Mouse (Mus musculus) frontal cortex, postnatal 25 days (tissue): ENCODE measurements around the gene Scamp1.

Source experiments
- DNase-seq, 2 experiments: peaks; one replicate each; pipeline ENCODE4 v3.0.0; 2022; ENCODE audit warnings: low spot score in 2 of 2

The Scamp1 gene

DNA sequence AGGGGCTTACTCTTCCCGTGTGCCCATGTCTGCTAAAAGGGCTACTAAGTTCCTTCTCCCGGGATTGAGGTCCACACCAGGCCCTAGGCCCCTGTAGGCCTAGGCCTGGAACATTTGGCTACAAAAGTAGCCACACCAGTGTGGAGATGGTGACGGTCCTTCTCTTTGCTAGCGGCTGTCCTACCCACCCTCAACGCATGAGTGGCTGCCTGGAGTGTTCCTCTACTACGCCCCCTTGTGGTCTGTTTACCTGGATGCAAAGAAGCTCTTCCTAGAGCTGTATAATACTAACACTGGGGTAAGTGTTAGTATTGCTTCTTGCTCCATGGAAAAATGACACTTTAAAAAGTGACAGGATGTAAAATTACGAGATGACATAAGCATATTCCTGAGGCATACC is 108.5 kb downstream of the Scamp1 start:
- no peak for DNase-seq

DNA sequence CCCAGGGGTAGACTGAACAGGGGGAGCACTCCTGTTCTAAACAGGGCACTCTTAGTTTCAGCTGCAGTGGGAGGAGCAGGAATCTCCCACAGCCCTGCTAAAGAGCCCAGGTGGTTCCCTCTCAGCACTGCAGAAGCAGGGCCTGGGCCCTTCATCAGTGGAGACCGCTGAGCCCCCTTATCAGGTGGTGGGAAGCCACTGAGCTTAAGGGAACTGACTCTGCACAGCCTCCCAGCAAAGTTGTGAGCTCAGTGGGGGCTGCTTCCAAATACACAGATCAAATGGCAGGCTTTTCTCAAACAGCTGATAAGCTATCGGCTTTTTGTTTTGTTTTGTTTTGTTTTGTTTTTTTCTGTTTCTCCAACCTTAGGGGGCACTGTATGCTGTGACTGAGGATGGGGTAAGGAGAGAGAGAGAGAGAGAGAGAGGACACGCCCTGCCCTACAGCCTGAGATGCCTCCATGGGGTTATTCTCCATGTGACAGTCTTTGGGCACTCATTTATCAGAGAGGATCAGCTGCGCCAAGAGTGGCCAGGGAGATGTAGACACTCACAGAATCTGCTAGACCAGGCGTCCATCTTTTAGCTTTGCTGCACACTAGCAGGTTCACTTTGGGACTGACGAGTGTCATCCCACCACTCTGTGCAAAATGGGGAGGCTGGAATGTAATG is 110.1 kb downstream of the Scamp1 start:
- no peak for DNase-seq

DNA sequence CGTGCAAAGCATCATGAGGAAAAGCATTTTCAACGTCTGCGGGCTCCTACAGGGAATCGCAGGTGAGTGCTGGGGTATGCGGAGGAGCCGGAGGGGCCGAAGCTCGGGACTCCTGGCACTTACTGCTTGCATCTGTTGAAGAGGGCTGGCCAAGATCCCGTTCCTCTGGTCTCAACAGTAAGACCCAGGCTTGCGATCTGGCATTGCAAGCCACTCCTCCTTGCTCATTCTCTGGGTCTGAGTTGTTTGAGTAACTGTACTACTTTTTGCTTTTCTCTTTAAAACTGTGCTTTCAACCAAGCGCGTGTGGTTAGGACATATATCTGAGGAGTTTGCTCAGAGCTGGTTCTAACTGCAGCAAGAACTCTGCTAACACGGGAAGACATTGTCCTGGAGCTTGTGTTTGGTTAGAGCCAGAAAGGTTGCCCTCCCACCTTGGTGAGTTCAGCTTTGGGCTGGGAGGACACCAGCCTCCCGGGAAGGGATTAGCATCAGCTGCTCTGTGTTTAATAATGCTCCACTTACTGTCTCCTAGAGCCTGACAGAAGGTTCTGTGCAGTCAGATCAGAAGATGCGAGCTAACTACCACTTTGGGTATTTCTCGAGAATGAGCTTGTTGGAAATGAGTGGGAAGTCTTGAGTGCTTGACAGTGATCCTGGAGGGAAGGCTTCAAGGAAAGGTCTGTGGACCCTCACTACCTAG is 110.9 kb downstream of the Scamp1 start:
- DNase-seq, result no peak

DNA sequence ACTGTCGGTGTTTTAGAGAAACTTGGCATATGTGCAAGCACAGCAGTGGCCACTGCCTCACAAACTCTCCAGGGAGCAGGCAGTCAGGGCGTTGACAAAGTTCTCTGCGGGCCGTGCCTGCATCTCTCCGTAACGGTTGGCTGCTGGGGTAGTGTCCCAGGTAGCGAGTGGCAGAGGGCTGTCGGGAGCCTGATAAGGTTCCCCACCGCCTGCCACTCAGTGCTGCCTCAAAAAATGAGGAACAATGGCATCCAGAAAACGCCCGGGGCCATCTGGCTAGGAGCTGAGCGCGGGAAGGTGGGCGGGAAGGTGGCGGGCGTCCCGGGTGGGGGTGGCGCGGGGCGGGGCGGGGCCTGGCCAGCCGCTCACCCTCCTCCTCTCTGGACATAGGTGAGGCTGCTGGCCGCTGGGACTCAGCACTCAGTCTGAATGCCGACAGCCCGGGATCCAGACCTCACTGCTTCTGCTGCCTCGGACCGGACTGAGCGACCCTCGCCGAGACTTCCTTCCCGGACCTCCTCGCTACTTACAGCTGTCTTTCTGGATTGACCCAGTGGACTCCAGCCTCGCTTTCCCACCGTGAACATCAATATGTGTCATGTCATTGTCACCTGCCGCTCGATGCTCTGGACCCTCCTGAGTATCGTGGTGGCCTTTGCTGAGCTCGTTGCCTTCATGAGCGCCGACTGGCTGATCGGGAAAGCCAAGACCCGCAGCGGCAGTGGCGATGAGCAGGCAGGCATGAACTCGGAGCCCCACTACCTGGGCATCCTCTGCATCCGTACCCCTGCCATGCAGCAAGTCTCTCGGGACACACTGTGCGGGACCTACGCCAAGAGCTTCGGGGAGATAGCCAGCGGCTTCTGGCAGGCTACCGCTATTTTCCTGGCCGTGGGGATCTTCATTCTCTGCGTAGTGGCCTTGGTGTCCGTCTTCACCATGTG is 111.8 kb downstream of the Scamp1 start:
- peak in 1 of 2 experiments; percentile 20 for DNase-seq

DNA sequence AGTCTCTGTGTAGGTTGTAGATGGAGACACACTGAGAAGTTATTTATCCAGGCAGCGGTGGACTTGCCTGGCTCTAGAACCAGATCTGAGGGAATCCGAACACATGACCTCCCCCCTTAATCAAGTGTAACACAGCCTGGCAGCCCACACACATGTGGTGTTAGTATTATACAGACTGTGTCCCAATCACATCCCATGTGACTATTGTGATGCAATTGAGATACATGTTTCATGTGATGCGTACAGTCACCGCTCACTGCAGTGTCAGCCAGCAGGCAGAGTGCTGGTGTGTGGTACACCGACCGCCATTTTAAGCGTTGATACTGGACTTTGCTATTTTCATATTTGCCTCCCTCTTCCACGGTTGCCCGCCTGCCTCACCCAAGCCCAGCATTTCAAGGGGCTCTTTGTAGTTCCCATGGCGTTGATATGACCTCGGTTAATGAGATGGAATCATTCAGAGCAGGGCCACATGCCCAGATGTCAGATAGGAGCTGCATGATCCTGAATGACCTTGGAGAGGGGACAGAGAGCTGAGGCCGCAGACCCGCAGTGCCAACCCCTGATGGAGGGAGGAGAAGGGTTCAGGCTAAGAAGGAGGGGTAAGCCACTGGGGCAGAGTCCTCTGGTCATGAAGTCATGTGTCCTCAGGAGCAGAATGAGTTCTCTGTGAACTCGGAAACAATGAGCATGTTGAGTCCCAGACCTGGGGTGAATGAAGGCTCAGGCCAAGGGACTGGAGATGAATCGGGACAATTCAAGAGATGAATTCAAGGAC is 112.9 kb downstream of the Scamp1 start:
- no peak for DNase-seq

DNA sequence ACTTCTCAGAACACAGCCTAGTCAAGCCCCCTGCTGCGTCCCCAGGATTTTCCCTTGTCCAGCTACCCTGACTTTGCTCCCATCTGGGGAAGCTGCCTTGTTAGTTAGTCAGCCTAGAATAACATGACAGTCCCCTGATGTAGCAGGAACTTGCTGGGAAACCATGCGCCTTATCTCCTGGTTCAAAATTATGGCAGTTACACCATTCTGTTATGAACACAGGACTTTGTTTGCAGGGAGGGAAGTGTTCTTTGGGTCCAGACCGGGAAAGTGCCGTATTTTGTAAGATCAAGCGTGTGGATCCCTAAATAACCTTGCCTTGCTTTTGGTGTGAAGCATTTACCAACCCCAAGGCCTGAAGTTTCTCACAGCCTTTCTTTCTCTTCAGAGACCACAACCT is 114.0 kb downstream of the Scamp1 start:
- DNase-seq, result no peak

DNA sequence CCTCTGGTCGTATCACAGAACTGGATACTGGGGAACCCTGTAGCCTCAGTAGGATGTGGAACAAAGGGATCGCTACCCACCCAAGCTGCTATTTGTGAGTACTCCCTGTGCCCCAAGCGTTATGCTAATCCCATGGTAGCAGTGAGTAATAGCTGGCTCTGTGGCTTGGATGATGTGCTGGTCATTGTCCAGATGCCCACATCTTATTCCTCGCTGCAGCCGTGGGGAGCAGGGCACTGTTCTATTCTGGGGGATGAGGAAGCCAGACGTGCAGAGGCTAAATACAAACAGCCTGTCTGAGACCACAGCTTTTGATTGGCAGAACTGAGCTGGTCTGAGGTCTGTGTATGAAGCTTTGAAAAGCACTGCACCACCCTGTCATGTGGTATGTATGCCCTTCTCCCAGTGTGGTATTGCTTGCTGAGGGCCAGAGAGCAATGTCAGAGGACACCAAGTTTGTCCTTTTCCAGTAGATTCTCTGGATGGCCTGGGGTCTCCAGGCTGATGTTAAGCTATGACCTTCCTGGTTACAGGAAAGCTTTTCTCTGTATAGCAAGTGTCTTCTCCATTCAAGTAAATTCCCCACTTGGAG is 116.2 kb downstream of the Scamp1 start:
- DNase-seq, result no peak

DNA sequence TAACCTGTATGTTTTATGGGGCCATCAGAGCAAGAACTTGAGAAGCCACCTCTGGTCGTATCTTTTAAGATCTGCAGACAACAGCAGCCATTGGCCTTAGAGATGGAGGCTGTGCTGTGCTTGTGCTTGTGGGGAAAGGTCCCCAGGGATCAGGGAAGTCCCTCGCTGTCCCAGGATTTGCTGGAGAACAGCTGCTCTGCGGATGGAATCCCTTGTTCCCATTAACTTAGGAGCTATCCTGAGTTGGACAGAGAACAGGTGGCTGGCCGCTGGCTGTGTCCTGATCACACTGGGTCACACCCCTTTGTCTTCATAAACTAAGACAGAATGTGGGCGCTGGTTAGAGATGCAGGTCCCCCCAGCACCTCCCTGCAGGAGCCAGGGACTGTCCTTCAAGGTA is 117.3 kb downstream of the Scamp1 start:
- DNase-seq, result no peak

DNA sequence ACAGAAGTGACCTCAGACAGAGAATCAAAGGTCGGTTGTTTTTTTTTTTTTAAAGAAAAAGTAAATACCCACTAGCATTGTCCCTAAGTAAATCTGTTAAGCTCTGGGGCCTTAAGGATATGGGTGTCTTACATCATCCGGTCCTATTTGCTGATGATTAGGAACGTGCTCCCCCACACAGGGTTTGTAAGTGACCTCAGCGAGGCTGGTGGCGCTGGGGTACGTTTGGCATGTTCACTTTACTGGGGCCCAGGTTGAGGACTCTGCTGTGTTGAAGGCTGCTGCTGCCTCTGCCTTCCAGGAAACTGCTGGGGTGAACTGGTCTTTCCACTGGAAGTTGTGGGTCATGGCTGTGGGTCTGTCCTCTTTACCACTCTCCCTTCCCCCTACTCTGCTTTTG is 121.2 kb downstream of the Scamp1 start:
- no peak for DNase-seq

DNA sequence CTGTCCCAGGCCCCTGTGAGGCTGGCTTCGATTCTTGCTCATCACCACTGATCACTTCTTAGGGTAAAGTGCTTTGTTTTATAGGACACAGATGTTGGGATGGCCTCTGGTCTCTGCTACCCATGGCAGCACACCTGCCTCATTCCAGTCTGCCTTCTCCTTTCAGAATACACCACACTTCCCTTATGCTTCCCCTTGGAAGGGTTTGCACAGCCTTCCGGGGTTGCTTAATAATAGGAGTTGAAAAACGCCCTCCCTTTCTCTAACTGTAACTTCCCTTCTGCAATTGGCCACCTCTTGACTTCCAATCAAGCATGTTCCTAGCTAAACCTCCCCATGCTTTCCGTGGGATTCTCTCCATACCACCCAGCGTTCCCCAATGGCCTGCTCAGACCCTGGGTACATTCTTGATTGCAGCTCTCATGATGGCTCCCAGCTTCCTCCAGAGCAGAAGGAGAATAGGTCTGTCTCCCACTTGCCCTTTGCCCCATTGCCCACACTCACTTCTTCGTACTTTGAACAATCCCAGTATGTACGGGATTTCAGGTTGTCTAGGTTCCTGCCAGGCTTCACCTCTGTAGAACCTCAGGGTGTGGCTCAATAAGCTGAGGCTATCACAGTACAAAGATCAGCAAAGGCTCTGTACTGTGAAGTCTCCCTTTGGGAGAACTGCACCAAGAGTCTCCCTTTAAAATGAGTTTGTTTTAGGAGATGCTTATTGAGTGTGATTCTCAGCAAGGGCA is 126.0 kb downstream of the Scamp1 start:
- DNase-seq, result no peak

DNA sequence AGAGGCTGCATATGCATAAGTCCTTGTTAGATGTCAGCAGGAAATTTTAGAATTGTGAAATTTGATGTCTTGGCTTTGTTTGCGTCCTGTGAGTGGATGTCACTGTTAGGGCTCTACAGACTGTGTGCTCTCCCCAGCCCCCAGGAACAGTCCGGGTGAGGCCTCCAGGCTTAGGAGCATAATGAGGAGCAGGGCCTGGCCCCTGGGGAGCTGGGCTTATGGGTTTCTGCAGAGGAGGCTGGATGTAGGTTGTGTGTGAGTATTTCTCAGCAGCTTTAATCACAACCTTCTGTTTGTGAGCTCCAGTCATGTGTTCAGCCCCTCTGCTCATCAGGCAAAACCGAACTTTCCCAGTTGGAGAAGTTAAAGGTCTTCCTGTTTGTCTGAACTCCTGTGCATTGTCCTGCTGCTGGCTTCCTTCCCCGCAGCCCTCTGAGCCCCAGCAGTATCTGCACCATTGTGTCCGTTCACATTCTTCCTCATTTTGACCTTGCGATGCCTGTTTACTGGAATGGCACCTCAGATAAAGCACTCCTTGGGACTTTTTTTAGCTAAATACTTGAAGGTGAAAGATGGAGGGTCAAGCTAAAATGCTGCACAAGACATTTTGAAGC is 126.7 kb downstream of the Scamp1 start:
- no peak for DNase-seq

DNA sequence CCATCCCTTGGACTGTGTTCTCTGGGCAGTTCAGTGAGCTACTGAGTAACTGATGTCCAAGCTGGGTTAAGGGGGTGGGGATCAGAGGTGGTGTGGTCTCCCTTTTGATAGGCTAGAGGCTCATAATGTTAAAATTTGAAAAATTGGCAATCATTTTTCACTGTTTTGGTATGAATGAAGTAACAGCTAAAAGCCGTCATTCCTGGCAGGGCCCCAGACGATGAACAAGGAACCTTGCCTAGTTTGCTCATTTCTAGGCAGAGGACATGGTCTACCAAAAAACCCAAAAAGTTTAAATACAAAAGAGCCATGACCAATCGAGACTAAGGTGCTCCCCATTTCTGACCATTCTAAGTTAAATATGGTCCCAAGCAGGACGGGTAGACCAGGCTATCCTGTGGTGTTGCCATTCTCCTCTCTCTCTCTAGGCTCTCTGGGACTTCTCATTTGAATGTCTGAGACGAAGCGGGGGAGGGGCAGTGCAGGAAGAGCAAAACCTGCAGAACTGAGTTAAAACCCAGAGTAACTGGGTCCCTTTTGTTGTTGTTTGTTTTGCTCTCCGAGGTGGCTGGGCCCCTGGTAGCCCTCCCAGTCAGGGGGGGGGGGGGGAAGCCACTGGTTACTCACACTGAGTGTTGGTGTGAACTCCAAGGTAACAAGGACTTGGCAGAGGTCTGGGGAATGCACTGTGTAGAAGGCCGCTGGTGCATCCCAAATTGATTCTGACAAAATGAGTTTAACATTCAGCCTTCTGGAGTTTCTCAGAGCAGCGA is 129.8 kb downstream of the Scamp1 start:
- DNase-seq, result no peak

DNA sequence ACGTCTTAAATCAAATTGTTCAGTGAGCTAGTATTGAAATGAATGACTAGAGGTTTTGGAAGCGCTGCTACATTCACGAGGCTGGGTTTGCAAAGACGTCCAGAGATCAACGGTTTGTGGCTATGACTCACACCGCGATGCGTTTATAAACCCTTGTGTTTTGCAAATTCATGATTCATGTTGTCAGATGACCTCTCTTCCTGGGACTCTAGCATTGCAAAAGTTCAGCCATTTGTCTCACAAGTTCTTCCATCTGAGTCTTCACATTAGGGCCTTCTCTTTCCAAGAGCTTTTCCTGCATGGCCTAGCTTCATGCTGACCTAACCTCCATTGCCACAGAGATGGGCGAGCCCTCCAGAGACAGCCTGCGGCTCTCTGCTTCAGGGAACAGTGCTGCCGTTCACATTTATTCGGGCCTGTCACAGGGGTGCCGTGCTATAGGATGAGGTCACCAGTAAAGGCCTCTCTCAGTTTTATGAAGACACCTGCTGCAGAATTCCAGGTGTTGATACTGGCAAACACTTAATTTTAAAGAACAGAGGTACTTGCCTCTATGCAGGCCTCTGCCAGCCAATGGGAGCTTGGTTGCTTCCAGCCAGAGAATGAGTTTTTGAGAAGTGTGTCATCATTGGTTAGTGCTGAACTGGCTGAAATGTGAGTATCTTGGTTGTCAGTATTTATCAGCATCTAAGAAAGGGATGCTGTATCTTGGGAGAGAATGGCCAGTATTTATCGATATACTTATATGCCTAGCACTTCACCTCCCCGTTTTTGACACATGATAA is 131.0 kb downstream of the Scamp1 start:
- DNase-seq, result no peak

DNA sequence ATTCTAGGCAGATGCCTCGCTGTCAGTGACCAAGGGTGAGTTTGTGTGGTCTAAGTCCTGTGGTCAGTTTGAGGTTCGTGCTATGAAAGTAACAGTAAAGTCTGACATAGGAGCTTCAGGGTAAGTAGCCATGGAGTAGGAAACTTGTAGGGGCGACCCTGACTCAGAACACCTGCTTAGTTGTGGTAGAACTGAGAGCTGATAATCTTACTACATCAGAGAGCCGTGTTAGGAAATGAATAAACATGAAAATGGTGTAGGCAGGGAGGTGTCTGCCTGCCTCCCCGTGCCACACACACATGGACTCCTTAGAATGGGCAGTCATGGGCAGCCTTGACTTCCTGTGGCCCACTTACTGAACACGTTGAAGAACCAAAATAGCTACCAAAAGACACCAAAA is 132.0 kb downstream of the Scamp1 start:
- DNase-seq, result no peak

DNA sequence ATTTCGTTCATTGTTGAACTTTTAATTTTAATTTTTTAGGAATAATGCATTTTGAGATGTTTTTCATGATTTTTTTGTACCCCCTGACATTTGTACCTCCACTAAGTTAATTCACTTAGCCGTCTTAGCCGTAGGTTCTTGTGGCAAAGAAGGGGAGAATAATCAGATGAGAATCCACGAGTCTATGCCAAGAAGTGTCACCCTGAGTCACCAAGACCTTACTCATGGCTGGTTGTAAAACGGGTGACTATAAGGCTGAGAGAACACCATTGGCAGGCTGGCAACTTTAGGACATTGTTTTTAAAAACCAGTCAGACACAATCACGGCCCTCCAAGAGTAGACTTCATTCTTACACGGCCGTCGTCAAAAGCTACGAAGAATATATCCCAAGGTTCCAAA is 132.8 kb downstream of the Scamp1 start:
- no peak for DNase-seq
